Mouse (Mus musculus) heart, postnatal 36 days (tissue): ENCODE measurements at regions not wholly inside any gene's neighbourhood (a gene's known extent, or its start where the extent isn't known, plus 50 kb on each side); places are given as distances from the start of the nearest gene placed in this dataset.

Experiments used
- DNase-seq, 2 experiments: peaks; one replicate each; pipeline ENCODE4 v3.0.0; 2021 to 2022
- intact Hi-C: fragments of 180-260 bp; cut with DNase I; formaldehyde crosslinking; loops from one replicate; pipeline ENCODE4 v1.15.1; 2025

DNA sequence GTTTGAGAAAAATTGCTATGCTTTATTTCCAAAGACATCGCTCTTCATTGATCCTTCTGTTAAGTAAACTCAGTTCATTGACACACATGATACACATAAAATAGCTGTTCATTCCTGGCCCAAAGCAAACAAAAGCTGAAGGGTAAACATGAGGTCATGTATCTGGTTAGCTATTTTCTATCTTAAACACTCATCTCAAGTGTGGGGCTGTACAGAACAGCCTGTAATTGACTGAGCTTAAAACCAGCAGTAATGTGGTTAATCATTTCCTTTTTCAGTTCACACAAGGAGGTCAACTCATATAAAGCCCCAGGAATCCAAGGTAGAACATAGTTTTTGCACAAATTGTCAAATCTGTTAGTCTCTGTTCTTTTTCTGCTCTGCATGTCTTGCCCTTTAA is 94.5 kb downstream of the Cldn17 start:
- DNase-seq: no peak
- intact Hi-C loops: no loop called here

DNA sequence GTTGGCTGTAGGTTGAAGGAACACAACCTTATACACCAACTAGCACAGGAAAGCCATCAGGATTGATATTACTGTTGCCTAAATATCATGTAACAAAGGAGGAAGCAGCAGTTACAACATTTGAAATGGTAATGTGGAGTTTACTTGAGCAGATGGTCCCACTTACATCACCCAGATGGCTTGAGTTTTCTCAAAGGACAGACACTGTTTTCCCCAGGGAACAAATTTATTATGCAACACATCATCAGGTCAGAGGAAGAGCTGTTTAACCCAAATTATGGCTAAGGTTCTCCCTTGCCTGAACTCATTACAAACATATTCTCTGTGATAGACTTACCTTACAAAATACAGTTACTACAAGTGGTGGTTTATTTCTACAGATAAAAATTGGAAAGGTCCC is 98.6 kb downstream of the Cldn17 start:
- intact Hi-C loops: no loop called here
- DNase-seq: no peak

DNA sequence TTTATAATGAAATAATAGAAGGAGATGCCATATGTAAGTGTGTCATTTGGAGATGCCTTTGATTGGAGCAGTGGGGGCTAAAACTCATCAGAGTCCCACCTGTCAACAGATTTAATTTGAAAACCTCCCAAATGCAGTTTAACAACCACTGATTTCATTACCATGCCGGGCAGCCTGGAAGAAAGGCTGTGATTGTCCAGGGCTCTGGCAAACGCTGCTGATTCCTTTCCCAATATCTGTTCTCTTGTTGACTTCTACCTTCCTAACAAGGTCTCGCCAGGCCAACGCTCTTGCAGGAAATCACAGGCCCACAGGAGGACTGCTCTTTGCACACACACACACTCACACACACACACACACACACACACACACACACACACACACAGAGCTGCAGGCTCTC is 102.4 kb downstream of the Cldn17 start:
- DNase-seq: no peak
- intact Hi-C loops: no loop called here

DNA sequence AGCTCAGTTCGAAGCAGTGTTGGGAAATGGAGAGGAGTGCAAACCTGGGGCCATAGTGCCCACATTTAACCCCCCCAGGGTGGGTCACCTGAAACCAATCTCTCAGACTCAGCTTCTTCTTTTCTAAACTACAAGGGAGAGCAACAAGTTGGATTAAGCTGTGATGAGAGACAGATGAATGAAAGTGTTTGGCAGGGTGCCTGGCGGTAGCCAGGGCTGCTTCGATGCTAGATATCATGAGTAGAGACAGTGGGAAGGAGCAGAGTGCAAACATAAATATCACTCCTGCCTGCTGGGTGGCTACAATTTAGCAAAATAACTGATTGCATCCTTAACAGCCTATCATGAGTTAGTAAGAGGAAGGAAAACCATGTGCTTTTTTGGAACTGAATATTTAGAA is 106.9 kb downstream of the Cldn17 start:
- no peak for DNase-seq
- intact Hi-C loops: loop anchor here (10.0 kb wide), 1 partner anchor 1365 kb away; no protein-coding TSS in a partner anchor

DNA sequence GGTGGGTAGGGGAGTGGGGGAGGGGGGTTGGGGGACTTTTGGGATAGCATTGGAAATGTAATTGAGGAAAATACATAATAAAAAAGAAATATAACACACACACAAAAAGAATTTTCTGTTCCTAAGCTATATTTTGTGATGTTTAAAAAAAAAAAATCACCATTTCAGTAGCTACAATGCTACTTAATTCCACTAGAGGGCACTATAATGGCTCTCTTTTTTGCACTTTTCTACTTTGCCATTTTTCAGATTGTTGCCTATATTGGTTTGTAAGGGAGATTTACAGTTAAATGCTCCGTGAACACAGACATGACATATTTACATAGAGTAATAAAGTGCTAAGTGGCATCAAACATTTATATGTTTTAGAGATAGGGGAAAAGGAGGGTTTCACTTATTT is 102.7 kb upstream of the Grik1 start:
- intact Hi-C loops: loop anchor here (10.0 kb wide), 1 partner anchor 1372 kb away; no protein-coding TSS in a partner anchor
- DNase-seq: no peak

DNA sequence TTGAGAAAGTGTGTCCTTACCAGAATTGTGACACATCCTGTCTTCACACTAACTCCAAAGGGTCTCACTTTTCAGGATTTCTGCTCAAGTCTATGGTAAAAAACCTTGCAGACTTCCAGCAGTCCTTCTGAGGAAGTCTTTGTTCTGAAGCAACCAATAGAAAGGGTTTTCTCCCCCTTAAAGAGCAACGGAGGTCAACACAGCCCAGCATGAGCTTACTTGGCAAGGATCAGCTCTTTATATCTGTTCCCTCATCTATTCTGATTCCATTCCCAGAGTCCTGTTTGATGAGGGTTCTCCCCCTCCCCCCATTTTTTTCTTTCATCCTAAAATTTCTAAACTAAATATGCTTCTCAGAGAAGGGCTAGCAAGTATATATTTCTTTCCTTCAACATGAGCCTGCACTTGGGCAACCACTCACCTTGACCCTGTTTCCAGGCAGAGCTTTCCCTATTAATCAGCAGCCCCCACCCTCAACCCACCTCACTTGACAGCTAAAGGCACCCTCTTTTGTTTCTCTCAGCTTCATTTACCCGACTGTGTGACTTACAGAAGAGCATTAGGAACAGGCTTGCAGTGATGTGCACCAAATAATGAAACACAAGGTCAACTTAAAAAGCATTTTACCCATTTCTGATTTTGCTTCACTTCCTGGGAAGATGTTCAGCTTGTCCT is 91.7 kb upstream of the Grik1 start:
- no peak for DNase-seq
- intact Hi-C loops: no loop called here

DNA sequence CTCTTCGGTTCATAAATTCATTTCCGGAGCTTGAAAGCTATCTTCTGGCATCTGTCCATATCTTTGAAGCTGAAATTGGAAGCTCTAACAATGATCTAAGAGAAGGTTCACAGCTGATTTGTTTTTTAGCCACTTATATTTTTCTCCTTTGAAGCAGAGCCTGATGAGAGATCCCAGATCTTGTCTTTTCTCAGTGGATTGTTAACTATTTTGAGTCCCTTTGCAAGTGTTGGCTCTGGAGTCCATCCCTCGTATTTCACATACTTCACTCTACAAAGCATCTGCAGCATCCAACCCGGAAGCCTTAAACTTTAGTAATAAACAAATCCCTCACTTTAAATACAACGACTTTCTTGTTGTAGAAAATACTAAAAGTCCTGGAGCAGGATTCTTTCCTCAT is 85.6 kb upstream of the Grik1 start:
- intact Hi-C loops: no loop called here

DNA sequence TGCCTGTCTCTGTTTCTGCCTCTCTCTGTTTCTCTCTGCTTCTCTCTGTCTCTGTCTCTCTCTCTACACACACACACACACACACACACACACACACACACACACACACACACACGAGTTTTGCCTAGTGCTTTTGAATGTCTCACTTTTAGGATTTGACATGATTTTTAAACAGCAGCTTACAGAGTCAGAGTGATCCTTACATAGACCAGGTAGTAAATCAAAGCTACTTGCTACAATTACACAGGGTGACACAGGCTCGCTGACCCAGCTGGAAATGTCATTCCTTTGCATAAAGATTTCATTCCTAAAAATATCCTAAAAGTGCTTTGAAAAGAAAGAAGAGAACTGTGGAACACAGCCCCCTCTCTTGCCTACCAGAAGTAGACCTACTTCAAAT is 84.5 kb upstream of the Grik1 start:
- intact Hi-C loops: no loop called here
- DNase-seq: no peak

More for the DNA sequence above, 85.6 kb upstream of the Grik1 start:
- no peak for DNase-seq

DNA sequence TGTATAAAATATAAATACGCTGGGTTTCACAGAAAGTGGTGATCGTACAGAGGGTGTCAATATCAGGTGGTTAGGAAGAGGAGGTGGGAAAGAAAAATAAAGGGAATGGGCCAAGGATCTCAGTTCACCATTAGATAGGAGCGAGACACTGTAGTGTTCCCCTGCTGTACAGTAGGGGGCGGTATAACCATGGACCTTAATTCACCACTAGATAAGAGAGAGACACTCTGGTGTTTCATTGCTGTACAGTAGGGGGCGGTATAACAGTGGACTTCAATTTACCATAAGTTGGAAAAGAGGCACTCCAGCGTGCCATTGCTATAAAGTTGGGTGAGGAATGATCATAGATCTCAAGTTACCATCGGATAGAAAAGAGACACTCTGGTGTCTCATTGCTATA is 82.0 kb upstream of the Grik1 start:
- intact Hi-C loops: no loop called here

DNA sequence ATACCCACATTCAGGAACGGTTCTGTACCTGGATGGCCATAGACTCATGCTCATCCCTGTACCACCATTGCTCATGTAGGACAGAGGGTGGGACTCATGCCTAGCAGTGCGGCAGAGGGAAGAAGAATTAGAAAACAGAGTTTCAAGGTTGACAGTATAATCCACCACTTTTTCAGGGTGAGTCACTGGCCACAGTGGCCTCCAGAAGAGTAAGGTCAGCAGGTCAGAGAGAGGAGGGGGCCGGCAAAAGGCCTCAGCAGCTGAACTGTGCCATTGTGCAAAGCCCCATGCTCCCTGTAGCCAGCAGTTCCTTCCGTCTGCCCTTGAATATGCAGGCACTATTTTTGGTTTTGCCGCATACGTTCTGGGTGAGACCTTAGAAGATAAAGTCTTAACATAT is 78.1 kb upstream of the Grik1 start:
- intact Hi-C loops: no loop called here
- no peak for DNase-seq

More for the DNA sequence above, 82.0 kb upstream of the Grik1 start:
- no peak for DNase-seq

DNA sequence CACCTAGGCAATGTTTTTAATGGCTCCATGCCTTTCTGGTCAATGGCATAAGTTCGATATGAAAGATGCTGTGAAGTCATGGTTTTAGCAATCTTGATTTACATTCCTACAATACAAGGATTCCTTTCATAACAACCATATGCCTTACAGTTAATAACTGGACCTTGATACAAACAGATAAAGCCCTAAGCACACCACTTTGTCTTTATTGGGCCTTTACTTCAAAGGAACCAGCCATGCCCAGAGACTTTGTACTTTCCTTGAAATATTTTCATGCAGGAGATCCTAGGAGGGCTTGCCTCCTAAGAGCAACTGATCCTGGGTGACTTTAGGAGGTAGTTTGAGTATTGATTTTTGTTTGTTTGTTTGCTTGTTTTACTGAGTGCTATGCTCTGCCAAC is 77.1 kb upstream of the Grik1 start:
- DNase-seq: no peak
- intact Hi-C loops: no loop called here

DNA sequence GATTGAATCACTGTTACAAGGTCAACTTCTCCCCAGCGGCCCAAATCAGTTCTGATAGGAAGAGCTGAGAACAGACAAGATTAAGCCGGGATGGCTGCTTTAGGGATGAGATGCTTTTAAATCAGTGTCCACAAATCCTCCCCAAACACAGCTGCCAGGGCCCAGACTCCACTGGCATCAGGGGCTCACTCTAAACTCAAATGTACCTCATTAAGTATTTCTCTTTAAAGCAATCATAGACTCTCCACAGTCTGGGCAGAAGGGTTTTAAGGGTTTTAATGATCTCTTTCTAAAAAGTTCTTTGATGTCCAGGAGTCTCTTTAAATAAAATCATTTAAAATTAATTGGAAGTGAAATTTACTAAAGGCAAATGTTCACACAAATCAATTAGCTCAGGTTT is 70.0 kb upstream of the Grik1 start:
- no peak for DNase-seq

More for the DNA sequence above, 70.0 kb upstream of the Grik1 start:
- intact Hi-C loops: no loop called here
